Mouse (Mus musculus): Measurements from ENCODE around the gene Ccser2. TPM values are rescaled to one million over a fixed set of nuclear protein-coding genes. Genes with fewer than 3 reads are reported as not detected.

Gene Ccser2
- polyA plus RNA-seq, 1 experiment, result 9.5 TPM

GRCm38 (mm10) chr14:36863877-36864489, 104.6 kb downstream of the Ccser2 start:
- Histone ChIP-seq H3K4me3 (peak overlapping the region; percentile 9), H3K79me2 (ENCODE audit: control insufficient read depth, insufficient read depth) (no peaks in the 10 kb centered on the region), H3K27me3 (ENCODE audit: control insufficient read depth, insufficient read depth, insufficient read length) (no peaks in the 10 kb centered on the region), H3ac (ENCODE audit: control insufficient read depth, insufficient read length) (no peak overlapping the region), H3K4me2 (ENCODE audit: low read depth) (peak overlapping the region; percentile 79), H3K36me3 (ENCODE audit: control insufficient read depth, insufficient read depth) (no peaks in the 10 kb centered on the region)
- TF ChIP-seq MYOD1 (IDR thresholded peaks at IDR 0.05; ENCODE audit: control insufficient read depth in 1 of 3, insufficient read length in 2 of 3, low read depth in 2 of 3), result no peak
- TF ChIP-seq REST (IDR thresholded peaks at IDR 0.05; ENCODE audit: insufficient read depth, insufficient read length), result no peak
- no peak for TF ChIP-seq TCF3 (IDR thresholded peaks at IDR 0.05; ENCODE audit: insufficient read length, low read depth)
- TF ChIP-seq CEBPB (IDR thresholded peaks at IDR 0.05; ENCODE audit: insufficient read depth, poor library complexity, severe bottlenecking), result no peak
- no peak for TF ChIP-seq TCF12 (IDR thresholded peaks at IDR 0.05; ENCODE audit: insufficient read depth, poor library complexity, severe bottlenecking)
- TF ChIP-seq USF1 (IDR thresholded peaks at IDR 0.05; ENCODE audit: low read depth), result peak; percentile 92
- no peak for TF ChIP-seq E2F4 (IDR thresholded peaks at IDR 0.05; ENCODE audit: insufficient read depth)
- no peak for TF ChIP-seq SRF (IDR thresholded peaks at IDR 0.05; ENCODE audit: control insufficient read depth, insufficient read length, low read depth)

GRCm38 (mm10) chr14:36862387-36862786, 106.2 kb downstream of the Ccser2 start:
- Histone ChIP-seq H3K4me3 (no peak overlapping the region), H3K27me3 (ENCODE audit: control insufficient read depth, insufficient read depth, insufficient read length) (no peaks in the 10 kb centered on the region), H3K36me3 (ENCODE audit: control insufficient read depth, insufficient read depth) (no peaks in the 10 kb centered on the region), H3K79me2 (ENCODE audit: control insufficient read depth, insufficient read depth) (no peaks in the 10 kb centered on the region), H3ac (ENCODE audit: control insufficient read depth, insufficient read length) (no peak overlapping the region), H3K4me2 (ENCODE audit: low read depth) (no peak overlapping the region)
- no peak for TF ChIP-seq TCF12 (IDR thresholded peaks at IDR 0.05; ENCODE audit: insufficient read depth, poor library complexity, severe bottlenecking)

- H3K27me3 ChIP-seq (ENCODE audit: control insufficient read depth, insufficient read depth, insufficient read length), result no peaks in the 10 kb centered on the region
- TF ChIP-seq USF1 (IDR thresholded peaks at IDR 0.05; ENCODE audit: low read depth), result no peak
- no peak overlapping the region for H3ac ChIP-seq (ENCODE audit: control insufficient read depth, insufficient read length)
- H3K4me2 ChIP-seq (ENCODE audit: low read depth), result no peak overlapping the region
- no peaks in the 10 kb centered on the region for H3K79me2 ChIP-seq (ENCODE audit: control insufficient read depth, insufficient read depth)
- H3K4me3 ChIP-seq, result no peak overlapping the region
- H3K36me3 ChIP-seq (ENCODE audit: control insufficient read depth, insufficient read depth), result no peaks in the 10 kb centered on the region
Observed at GRCm38 (mm10) chr14:36858932-36859331, 109.6 kb downstream of the Ccser2 start.

- Histone ChIP-seq H3K4me2 (ENCODE audit: low read depth) (no peak overlapping the region), H3K27me3 (ENCODE audit: control insufficient read depth, insufficient read depth, insufficient read length) (no peaks in the 10 kb centered on the region), H3K79me2 (ENCODE audit: control insufficient read depth, insufficient read depth) (no peaks in the 10 kb centered on the region), H3K36me3 (ENCODE audit: control insufficient read depth, insufficient read depth) (no peaks in the 10 kb centered on the region), H3K4me3 (no peak overlapping the region), H3ac (ENCODE audit: control insufficient read depth, insufficient read length) (no peak overlapping the region)
- TF ChIP-seq REST (IDR thresholded peaks at IDR 0.05; ENCODE audit: insufficient read depth, insufficient read length) (peak; percentile 78), TCF12 (IDR thresholded peaks at IDR 0.05; ENCODE audit: insufficient read depth, poor library complexity, severe bottlenecking) (no peak), TCF3 (IDR thresholded peaks at IDR 0.05; ENCODE audit: insufficient read length, low read depth) (no peak), MYOD1 (IDR thresholded peaks at IDR 0.05; ENCODE audit: control insufficient read depth in 1 of 3, insufficient read length in 2 of 3, low read depth in 2 of 3) (no peak), MYOG (IDR thresholded peaks at IDR 0.05; ENCODE audit: control insufficient read depth in 1 of 3, insufficient read depth in 1 of 3, insufficient read length in 2 of 3, low read depth in 2 of 3) (no peak), MAX (IDR thresholded peaks at IDR 0.05; ENCODE audit: low read depth) (no peak), E2F4 (IDR thresholded peaks at IDR 0.05; ENCODE audit: insufficient read depth) (no peak), POLR2AphosphoS2 (IDR thresholded peaks at IDR 0.05; ENCODE audit: insufficient read length, low read depth) (no peak), CEBPB (IDR thresholded peaks at IDR 0.05; ENCODE audit: insufficient read depth, poor library complexity, severe bottlenecking) (no peak), SRF (IDR thresholded peaks at IDR 0.05; ENCODE audit: control insufficient read depth, insufficient read length, low read depth) (no peak), POLR2A (IDR thresholded peaks at IDR 0.05; ENCODE audit: insufficient read length, low read depth) (no peak), USF1 (IDR thresholded peaks at IDR 0.05; ENCODE audit: low read depth) (peak; percentile 82)
Observed at GRCm38 (mm10) chr14:36852972-36853371, 115.6 kb downstream of the Ccser2 start.

- TF ChIP-seq E2F4 (IDR thresholded peaks at IDR 0.05; ENCODE audit: insufficient read depth), result no peak
- TF ChIP-seq REST (IDR thresholded peaks at IDR 0.05; ENCODE audit: insufficient read depth, insufficient read length), result no peak
- TF ChIP-seq USF1 (IDR thresholded peaks at IDR 0.05; ENCODE audit: low read depth), result no peak
- no peak for TF ChIP-seq MYOG (IDR thresholded peaks at IDR 0.05; ENCODE audit: control insufficient read depth in 1 of 3, insufficient read depth in 1 of 3, insufficient read length in 2 of 3, low read depth in 2 of 3)
- no peak for TF ChIP-seq POLR2A (IDR thresholded peaks at IDR 0.05; ENCODE audit: insufficient read length, low read depth)
- no peak for TF ChIP-seq TCF12 (IDR thresholded peaks at IDR 0.05; ENCODE audit: insufficient read depth, poor library complexity, severe bottlenecking)
- no peak for TF ChIP-seq TCF3 (IDR thresholded peaks at IDR 0.05; ENCODE audit: insufficient read length, low read depth)
- no peak for TF ChIP-seq SRF (IDR thresholded peaks at IDR 0.05; ENCODE audit: control insufficient read depth, insufficient read length, low read depth)
- TF ChIP-seq POLR2AphosphoS2 (IDR thresholded peaks at IDR 0.05; ENCODE audit: insufficient read length, low read depth), result no peak
- no peak for TF ChIP-seq MYOD1 (IDR thresholded peaks at IDR 0.05; ENCODE audit: control insufficient read depth in 1 of 3, insufficient read length in 2 of 3, low read depth in 2 of 3)
- no peak for TF ChIP-seq MAX (IDR thresholded peaks at IDR 0.05; ENCODE audit: low read depth)
- no peak for TF ChIP-seq CEBPB (IDR thresholded peaks at IDR 0.05; ENCODE audit: insufficient read depth, poor library complexity, severe bottlenecking)
- H3K4me2 ChIP-seq (ENCODE audit: low read depth), result no peak overlapping the region
- no peaks in the 10 kb centered on the region for H3K79me2 ChIP-seq (ENCODE audit: control insufficient read depth, insufficient read depth)
- H3K27me3 ChIP-seq (ENCODE audit: control insufficient read depth, insufficient read depth, insufficient read length), result no peaks in the 10 kb centered on the region
- H3K36me3 ChIP-seq (ENCODE audit: control insufficient read depth, insufficient read depth), result no peaks in the 10 kb centered on the region
- H3K4me3 ChIP-seq, result no peak overlapping the region
- H3ac ChIP-seq (ENCODE audit: control insufficient read depth, insufficient read length), result no peak overlapping the region
Observed at GRCm38 (mm10) chr14:36848860-36849259, 119.7 kb downstream of the Ccser2 start.

Other genes with a start within 250 kb of the Ccser2 start
- not detected for gene Rgr, start 80.2 kb upstream of the Ccser2 start, polyA plus RNA-seq (2012; fragmentation: generic; extraction: Trizol)
- not detected for gene Lrit1, start 86.1 kb upstream of the Ccser2 start, polyA plus RNA-seq (2012; fragmentation: generic; extraction: Trizol)
- not detected for gene Lrit2, start 99.2 kb upstream of the Ccser2 start, polyA plus RNA-seq (2012; fragmentation: generic; extraction: Trizol)
- gene Cdhr1, start 129.6 kb upstream of the Ccser2 start, polyA plus RNA-seq (2012; fragmentation: generic; extraction: Trizol), result 0.19 TPM
- 1.2 TPM for gene 2610528A11Rik, start 145.2 kb upstream of the Ccser2 start, polyA plus RNA-seq (2012; fragmentation: generic; extraction: Trizol)
- gene Ghitm, start 166.5 kb upstream of the Ccser2 start, polyA plus RNA-seq (2012; fragmentation: generic; extraction: Trizol), result 396 TPM